Mouse (Mus musculus): ENCODE measurements at regions not wholly inside any gene's neighbourhood (a gene's known extent, or its start where the extent isn't known, plus 50 kb on each side); places are given as distances from the start of the nearest gene placed in this dataset.
A peak's percentile ranks its signal among the peaks of the same experiment; 100 is the strongest.
"Not testable (repeated sequence)": the region's sequence is repeated elsewhere in the genome, so short reads cannot be mapped to it uniquely, and the experiment has no call there.

GRCm38 (mm10) chrX:15322207-15322839 lies 1111.4 kb downstream of the H2al1n start:
- peak overlapping the region; percentile 31 for H3K4me2 ChIP-seq (replicated peaks)
- H3K9ac ChIP-seq: no peak overlapping the region
- no peaks in the 10 kb centered on the region for H3K36me3 ChIP-seq
- WGBS: 7% methylated on average over 7 of the region's 7 CpGs
- no peak overlapping the region for H3K27ac ChIP-seq
- no peaks in the 10 kb centered on the region for H3K27me3 ChIP-seq (replicated peaks)
- no peaks in the 10 kb centered on the region for H3K4me1 ChIP-seq (replicated peaks)
- no peaks in the 10 kb centered on the region for H3K9me3 ChIP-seq
- no peak overlapping the region for H3K4me3 ChIP-seq (replicated peaks)
- ATAC-seq: peak; percentile 98

- Histone ChIP-seq H3K9ac (no peak overlapping the region), H3K4me3 (replicated peaks) (no peak overlapping the region), H3K36me3 (no peaks in the 10 kb centered on the region), H3K27ac (no peak overlapping the region), H3K4me1 (replicated peaks) (no peaks in the 10 kb centered on the region), H3K27me3 (replicated peaks) (no peaks in the 10 kb centered on the region), H3K4me2 (replicated peaks) (no peak overlapping the region), H3K9me3 (no peaks in the 10 kb centered on the region)
- ATAC-seq: peak; percentile 66
- WGBS: 58% methylated on average over 5 of the region's 5 CpGs
Observed at GRCm38 (mm10) chrX:15322958-15323357, 1112.0 kb downstream of the H2al1n start.

DNA sequence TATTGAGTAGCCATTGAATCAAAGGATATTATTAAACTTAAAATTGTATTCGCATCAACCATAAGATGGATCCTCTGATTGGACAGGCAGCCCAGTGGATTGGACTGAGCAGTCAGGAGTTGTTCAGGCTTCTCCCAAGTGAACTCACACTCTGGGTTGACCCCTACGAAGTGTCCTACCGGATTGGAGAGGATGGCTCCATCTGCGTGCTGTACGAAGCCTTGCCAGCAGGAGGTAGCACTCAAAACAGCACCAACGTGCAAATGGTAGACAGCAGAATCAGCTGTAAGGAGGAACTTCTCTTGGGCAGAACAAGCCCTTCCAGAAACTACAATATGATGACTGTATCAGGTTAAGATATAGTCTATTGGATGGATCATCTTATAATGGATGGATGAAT lies 1154.2 kb downstream of the H2al1n start:
- not testable (repeated sequence) for H3K4me1 ChIP-seq (replicated peaks); H3K9me3 ChIP-seq; H3K27ac ChIP-seq; H3K4me3 ChIP-seq (replicated peaks); H3K4me2 ChIP-seq (replicated peaks); H3K27me3 ChIP-seq (replicated peaks); ATAC-seq; H3K9ac ChIP-seq; H3K36me3 ChIP-seq
- WGBS: 84% methylated on average over 6 of the region's 6 CpGs

All from intestine, embryonic 15.5 days (tissue).